Mouse (Mus musculus) pancreas, adult 10 weeks (tissue): ENCODE measurements around the gene Gm17027. TPM values are rescaled to one million over a fixed set of nuclear protein-coding genes. Genes with fewer than 3 reads are reported as not detected.

Experiments
- polyA plus RNA-seq: library from polyadenylated mRNA; stranded (reverse); fragments of 350-450 nt; fragmentation: Illumina TruSeq; extraction: RNeasy Lipid Tissue Mini Kit (QIAGEN cat#74804); gene quantifications from one replicate; pipeline ENCODE4 v1.2.3, GENCODE M21; 2015; ENCODE audit warnings: low read depth, low replicate concordance; ENCODE audit not compliant: insufficient read depth

Gm17027 gene
- polyA plus RNA-seq: not detected

GRCm38 (mm10) chr14:42162522-42162921, at the start of gene Gm17027:
Gene Gm17027 (minus strand): TSS chr14:42162622.

GRCm38 (mm10) chr14:42190691-42191090, 28.3 kb upstream of the Gm17027 start, which contains the start of gene Gm3573:
Gene Gm3573 (minus strand): TSS chr14:42190791.

GRCm38 (mm10) chr14:42117269-42117668, 45.2 kb downstream of the Gm17027 start, which contains the start of gene Gm7951:
Gene Gm7951 (minus strand): TSS chr14:42117369.

Other genes starting within 250 kb of the Gm17027 start
- gene 1700049E17Rik1, start 237.7 kb downstream of the Gm17027 start, polyA plus RNA-seq: not detected
- not detected for gene 1700024B05Rik, start 218.6 kb downstream of the Gm17027 start, polyA plus RNA-seq
- gene Gm6401, start 194.7 kb downstream of the Gm17027 start, polyA plus RNA-seq: not detected
- not detected for gene Gm3543, start 179.3 kb downstream of the Gm17027 start, polyA plus RNA-seq
- not detected for gene Gm7951, start 45.3 kb downstream of the Gm17027 start, polyA plus RNA-seq
- gene Gm3573, start 28.2 kb upstream of the Gm17027 start, polyA plus RNA-seq: not detected
- not detected for gene Gm17026, start 97.4 kb upstream of the Gm17027 start, polyA plus RNA-seq
- not detected for gene Gm9611, start 134.7 kb upstream of the Gm17027 start, polyA plus RNA-seq
- not detected for gene Gm7995, start 147.6 kb upstream of the Gm17027 start, polyA plus RNA-seq